Mouse (Mus musculus): ENCODE results near the gene Phactr1. TPM values are rescaled to one million over a fixed set of nuclear protein-coding genes. Genes with fewer than 3 reads are reported as not detected.

The Phactr1 gene
- total and polyA plus RNA-seq, 3 experiments, result 0.11 TPM; not detected in 2

DNA sequence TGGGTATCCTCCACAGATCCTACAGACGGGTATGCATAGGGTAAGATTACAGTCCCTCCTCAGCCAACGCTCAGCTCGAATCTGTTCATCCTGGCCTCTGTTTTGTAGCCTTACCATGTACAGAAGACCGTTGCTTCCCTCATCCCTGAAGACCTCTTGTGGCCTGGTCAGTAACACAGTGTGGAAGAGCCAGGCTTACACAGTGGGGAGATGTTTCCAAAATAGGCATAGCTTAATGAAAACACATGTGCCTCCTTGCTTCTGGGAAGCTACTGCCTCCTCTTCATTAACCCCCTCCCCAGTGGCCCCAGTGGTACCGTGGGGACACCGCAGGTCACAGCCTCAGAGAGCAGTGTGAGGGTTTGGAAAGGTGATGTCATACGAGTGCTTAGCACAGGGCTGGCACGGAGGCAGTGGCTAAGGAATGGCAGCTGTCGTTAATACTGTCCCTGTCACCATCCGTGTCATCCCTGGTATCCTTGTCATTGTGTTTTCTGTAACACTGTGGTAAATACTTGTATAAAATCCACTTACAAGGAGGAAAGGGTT is 268.4 kb downstream of the Phactr1 start:
- no peak for DNase-seq (ENCODE audit: low spot score)
- TF ChIP-seq CTCF (IDR thresholded peaks at IDR 0.05; ENCODE audit: low read depth, low read length) (no peak), TAL1 (conservative IDR thresholded peaks at IDR 0.05; ENCODE audit: low read depth, low read length) (no peak), GATA2 (IDR thresholded peaks at IDR 0.05; ENCODE audit: borderline replicate concordance, low read depth, low read length) (no peak), GATA1 (IDR thresholded peaks at IDR 0.05; ENCODE audit: borderline replicate concordance, low read length) (no peak), POLR2AphosphoS5 (IDR thresholded peaks at IDR 0.05; ENCODE audit: insufficient replicate concordance, low read depth, low read length) (no peak)
- H3K4me1 ChIP-seq (ENCODE audit: insufficient read depth, low read depth, low read length), result no peaks in the 10 kb centered on the region

DNA sequence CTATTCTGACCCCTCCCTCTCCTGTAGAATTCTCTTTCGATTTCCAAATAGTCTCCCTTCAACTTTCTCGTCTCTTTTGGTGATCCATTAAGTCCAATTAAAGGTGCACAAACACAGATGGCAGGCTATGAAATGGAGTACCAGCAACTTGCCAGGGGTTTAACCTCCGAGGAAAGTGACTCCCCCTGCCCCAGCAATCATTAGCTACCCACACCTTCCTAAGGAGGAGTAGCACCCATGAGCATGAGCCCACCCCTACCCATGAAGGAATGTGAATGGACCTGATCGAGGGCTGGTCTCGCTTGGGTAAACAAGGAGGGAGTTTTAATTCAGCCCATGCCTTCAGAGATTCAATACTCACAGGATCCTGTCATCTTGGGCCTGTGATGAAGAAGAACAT is 268.9 kb downstream of the Phactr1 start:
- no peak for ATAC-seq (ENCODE audit: extremely low read depth, insufficient number of reproducible peaks, low FRiP score, poor library complexity, severe bottlenecking)
- H3K4me1 ChIP-seq (ENCODE audit: insufficient read depth, low read depth, low read length), result no peaks in the 10 kb centered on the region
- H3K9me3 ChIP-seq (replicated peaks), result no peaks in the 10 kb centered on the region
- DNase-seq (ENCODE audit: low spot score), result no peak
- TF ChIP-seq CTCF (IDR thresholded peaks at IDR 0.05; ENCODE audit: low read depth, low read length) (no peak), GATA2 (IDR thresholded peaks at IDR 0.05; ENCODE audit: borderline replicate concordance, low read depth, low read length) (no peak), TAL1 (conservative IDR thresholded peaks at IDR 0.05; ENCODE audit: low read depth, low read length) (no peak)
- H3K27me3 ChIP-seq (ENCODE audit: insufficient read depth, low read length), result no peaks in the 10 kb centered on the region; the same call in 1 of the 2 replicates
- H3K4me3 ChIP-seq (ENCODE audit: low read depth, low read length), result no peak overlapping the region
- no peaks in the 10 kb centered on the region for H3K36me3 ChIP-seq (replicated peaks)

More for the DNA sequence above, 268.4 kb downstream of the Phactr1 start:
- no peak overlapping the region for H3K4me3 ChIP-seq (ENCODE audit: low read depth, low read length)
- H3K9me3 ChIP-seq (replicated peaks), result no peaks in the 10 kb centered on the region
- no peaks in the 10 kb centered on the region for H3K27me3 ChIP-seq (ENCODE audit: insufficient read depth, low read length)
- ATAC-seq (ENCODE audit: extremely low read depth, insufficient number of reproducible peaks, low FRiP score, poor library complexity, severe bottlenecking), result no peak
- H3K36me3 ChIP-seq (replicated peaks), result no peaks in the 10 kb centered on the region

DNA sequence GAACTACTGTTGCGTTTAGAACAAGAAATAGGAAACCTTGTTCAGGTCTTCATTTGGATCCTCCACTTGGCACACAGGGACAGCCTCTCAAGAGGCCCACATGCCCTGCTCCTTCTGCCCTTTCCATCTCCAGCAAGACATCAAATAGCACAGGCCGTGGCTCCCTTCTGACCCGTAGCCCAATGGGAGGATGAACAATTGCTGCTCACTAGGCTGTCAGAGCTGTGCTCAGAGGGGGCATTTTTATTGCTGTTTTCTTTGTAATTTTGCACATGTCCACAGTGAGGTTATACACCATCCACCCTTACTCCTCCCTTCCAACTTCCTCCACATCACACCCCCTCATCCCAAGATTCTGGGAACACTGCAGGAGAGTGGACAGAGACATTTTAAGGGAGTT is 269.6 kb downstream of the Phactr1 start:
- H3K4me3 ChIP-seq (ENCODE audit: low read depth, low read length), result no peak overlapping the region
- H3K9me3 ChIP-seq (replicated peaks), result no peaks in the 10 kb centered on the region
- no peak for DNase-seq (ENCODE audit: low spot score)
- no peaks in the 10 kb centered on the region; the same call in 1 of the 2 replicates for H3K27me3 ChIP-seq (ENCODE audit: insufficient read depth, low read length)
- TF ChIP-seq CTCF (IDR thresholded peaks at IDR 0.05; ENCODE audit: low read depth, low read length) (no peak), TAL1 (conservative IDR thresholded peaks at IDR 0.05; ENCODE audit: low read depth, low read length) (no peak), GATA1 (IDR thresholded peaks at IDR 0.05; ENCODE audit: borderline replicate concordance, low read length) (no peak), GATA2 (IDR thresholded peaks at IDR 0.05; ENCODE audit: borderline replicate concordance, low read depth, low read length) (no peak), POLR2AphosphoS5 (IDR thresholded peaks at IDR 0.05; ENCODE audit: insufficient replicate concordance, low read depth, low read length) (no peak)
- H3K4me1 ChIP-seq (ENCODE audit: insufficient read depth, low read depth, low read length), result no peaks in the 10 kb centered on the region
- no peaks in the 10 kb centered on the region for H3K36me3 ChIP-seq (replicated peaks)
- no peak for ATAC-seq (ENCODE audit: extremely low read depth, insufficient number of reproducible peaks, low FRiP score, poor library complexity, severe bottlenecking)

DNA sequence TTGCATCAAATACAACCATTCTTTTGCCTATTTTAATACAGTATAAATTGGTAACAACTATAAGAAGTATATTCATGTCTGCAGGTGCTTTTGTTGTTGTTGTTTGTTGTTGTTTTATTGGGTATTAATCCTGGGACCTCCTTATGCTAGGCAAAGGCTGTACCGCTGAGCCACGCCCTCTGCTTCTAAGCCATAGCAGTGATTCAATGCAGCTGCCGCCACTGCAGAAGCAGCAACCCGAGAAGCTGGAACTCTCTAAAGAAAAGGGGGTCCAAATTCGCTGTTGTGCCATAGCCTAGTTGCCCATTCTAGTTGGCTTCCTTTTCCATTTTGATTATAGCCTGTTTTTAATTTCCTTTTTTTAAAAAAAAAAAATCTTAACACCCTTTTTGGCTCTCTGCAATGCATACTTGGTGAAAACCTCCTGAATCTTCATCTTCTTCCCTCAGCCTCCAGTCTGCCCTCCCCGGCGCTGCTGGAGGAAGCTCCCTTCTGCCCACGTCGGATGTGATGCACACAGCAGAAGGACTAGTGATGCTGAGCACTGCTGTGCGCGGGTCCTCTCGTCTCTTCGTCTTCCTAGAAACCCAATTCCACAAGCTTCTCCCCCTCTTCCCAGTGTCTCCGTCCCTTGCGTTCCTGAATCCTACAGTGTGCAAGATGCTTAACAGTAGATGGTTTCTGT is 271.8 kb downstream of the Phactr1 start:
- no peak for ATAC-seq (ENCODE audit: extremely low read depth, insufficient number of reproducible peaks, low FRiP score, poor library complexity, severe bottlenecking)
- DNase-seq (ENCODE audit: low spot score), result no peak
- TF ChIP-seq TAL1 (conservative IDR thresholded peaks at IDR 0.05; ENCODE audit: low read depth, low read length) (no peak), GATA1 (IDR thresholded peaks at IDR 0.05; ENCODE audit: borderline replicate concordance, low read length) (no peak)
- Histone ChIP-seq H3K9me3 (replicated peaks) (no peaks in the 10 kb centered on the region), H3K27me3 (ENCODE audit: insufficient read depth, low read length) (no peaks in the 10 kb centered on the region; the same call in 1 of the 2 replicates), H3K4me3 (ENCODE audit: low read depth, low read length) (no peak overlapping the region), H3K36me3 (replicated peaks) (no peaks in the 10 kb centered on the region), H3K4me1 (ENCODE audit: insufficient read depth, low read depth, low read length) (no peaks in the 10 kb centered on the region)

DNA sequence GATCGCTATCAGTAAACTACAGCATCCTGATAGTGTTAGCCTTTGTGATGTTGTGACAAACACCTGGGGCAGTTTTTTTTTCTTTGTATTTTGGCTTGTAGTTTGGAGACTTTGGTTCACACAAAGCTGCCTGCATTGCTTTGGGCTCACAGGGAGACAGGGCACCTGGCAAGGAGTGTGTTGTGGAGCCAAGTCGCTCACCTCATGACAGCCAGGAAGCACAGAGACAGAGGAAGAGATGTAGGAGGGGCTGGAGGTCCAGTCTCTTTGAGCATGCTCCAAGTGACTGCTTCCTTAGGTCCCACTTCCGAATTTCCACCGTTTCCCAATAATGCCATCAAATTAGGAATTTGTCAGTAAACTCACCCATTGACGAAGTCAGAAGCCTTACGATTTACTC is 272.6 kb downstream of the Phactr1 start:
- no peaks in the 10 kb centered on the region for H3K9me3 ChIP-seq (replicated peaks)
- TF ChIP-seq POLR2AphosphoS5 (IDR thresholded peaks at IDR 0.05; ENCODE audit: insufficient replicate concordance, low read depth, low read length) (no peak), GATA2 (IDR thresholded peaks at IDR 0.05; ENCODE audit: borderline replicate concordance, low read depth, low read length) (no peak), GATA1 (IDR thresholded peaks at IDR 0.05; ENCODE audit: borderline replicate concordance, low read length) (no peak), TAL1 (conservative IDR thresholded peaks at IDR 0.05; ENCODE audit: low read depth, low read length) (no peak), CTCF (IDR thresholded peaks at IDR 0.05; ENCODE audit: low read depth, low read length) (no peak)

DNA sequence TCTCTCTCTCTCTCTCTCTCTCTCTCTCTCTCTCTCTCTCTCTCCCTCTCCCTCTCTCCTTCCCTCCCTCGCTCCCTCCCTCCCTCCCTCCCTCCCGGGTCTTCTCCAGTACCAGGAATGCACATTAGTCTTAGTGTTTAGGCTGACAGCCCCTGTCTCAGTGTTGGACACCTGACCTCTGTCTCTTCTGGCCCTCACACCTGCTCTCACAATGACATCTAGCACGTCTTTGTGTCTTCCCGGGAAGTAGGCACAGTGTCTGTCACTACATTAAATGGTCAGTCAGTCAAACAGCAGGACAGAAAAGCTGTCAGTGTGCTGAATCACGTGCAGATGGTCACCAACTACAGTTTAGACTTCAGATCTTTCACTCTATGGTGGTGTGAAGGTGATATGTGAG is 273.7 kb downstream of the Phactr1 start:
- no peaks in the 10 kb centered on the region for H3K9me3 ChIP-seq (replicated peaks)
- H3K4me1 ChIP-seq (ENCODE audit: insufficient read depth, low read depth, low read length), result no peaks in the 10 kb centered on the region
- no peak for ATAC-seq (ENCODE audit: extremely low read depth, insufficient number of reproducible peaks, low FRiP score, poor library complexity, severe bottlenecking)
- TF ChIP-seq POLR2AphosphoS5 (IDR thresholded peaks at IDR 0.05; ENCODE audit: insufficient replicate concordance, low read depth, low read length) (no peak), CTCF (IDR thresholded peaks at IDR 0.05; ENCODE audit: low read depth, low read length) (no peak), GATA1 (IDR thresholded peaks at IDR 0.05; ENCODE audit: borderline replicate concordance, low read length) (no peak)
- no peak for DNase-seq (ENCODE audit: low spot score)
- H3K36me3 ChIP-seq (replicated peaks), result no peaks in the 10 kb centered on the region
- no peaks in the 10 kb centered on the region; the same call in 1 of the 2 replicates for H3K27me3 ChIP-seq (ENCODE audit: insufficient read depth, low read length)
- H3K4me3 ChIP-seq (ENCODE audit: low read depth, low read length), result no peak overlapping the region

More for the DNA sequence above, 272.6 kb downstream of the Phactr1 start:
- no peaks in the 10 kb centered on the region; the same call in 1 of the 2 replicates for H3K27me3 ChIP-seq (ENCODE audit: insufficient read depth, low read length)
- no peak overlapping the region for H3K4me3 ChIP-seq (ENCODE audit: low read depth, low read length)
- ATAC-seq (ENCODE audit: extremely low read depth, insufficient number of reproducible peaks, low FRiP score, poor library complexity, severe bottlenecking) (no peak), DNase-seq (ENCODE audit: low spot score) (no peak)
- H3K4me1 ChIP-seq (ENCODE audit: insufficient read depth, low read depth, low read length), result no peaks in the 10 kb centered on the region
- H3K36me3 ChIP-seq (replicated peaks), result no peaks in the 10 kb centered on the region
